Mouse (Mus musculus) stomach, postnatal 0 days (tissue): ENCODE measurements at regions not wholly inside any gene's neighbourhood (a gene's known extent, or its start where the extent isn't known, plus 50 kb on each side); places are given as distances from the start of the nearest gene placed in this dataset.

Experiments
- CTCF ChIP-seq: IDR thresholded peaks from 2 replicates; pipeline ENCODE4 v1.5.1; 2016; ENCODE audit warnings: antibody characterized with exemption, low read depth, mild to moderate bottlenecking, moderate library complexity
- EP300 ChIP-seq: optimal IDR thresholded peaks from 2 replicates; pipeline ENCODE3; 2016; ENCODE audit warnings: antibody characterized with exemption

DNA sequence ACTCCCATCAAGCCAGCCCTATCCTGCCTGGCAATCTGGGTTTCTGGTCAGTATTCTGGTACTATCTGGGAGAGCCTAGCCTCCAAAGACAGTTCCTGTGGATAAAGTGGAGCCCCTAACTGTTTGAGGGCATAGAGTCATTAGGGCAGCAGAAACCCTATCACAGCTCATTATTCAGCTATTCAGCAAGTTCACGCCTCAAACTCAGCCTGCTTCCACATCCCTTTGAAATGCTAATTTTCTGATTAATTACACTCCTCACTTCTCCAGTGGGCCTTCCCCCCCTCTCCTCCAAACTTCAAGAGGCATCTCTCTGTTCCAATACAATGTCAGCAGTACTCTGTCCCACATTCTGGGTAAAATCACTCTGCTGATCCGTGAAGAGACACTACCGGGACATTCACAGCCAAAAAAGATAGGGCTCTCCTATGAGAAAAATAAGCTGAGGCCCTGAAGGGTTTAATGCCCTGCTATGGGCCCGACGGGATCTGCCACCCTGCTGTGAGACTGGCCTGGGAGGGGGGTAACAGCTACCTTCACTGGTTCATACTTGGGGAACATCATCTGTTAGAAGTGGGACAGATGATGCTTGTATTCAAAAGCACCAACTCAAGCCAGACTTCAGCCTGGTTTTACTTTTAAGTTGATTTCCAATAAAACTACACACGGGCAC, 220.0 kb upstream of the Zdhhc25 start:
- TF ChIP-seq CTCF, result no peak
- no peak for TF ChIP-seq EP300
